Mouse (Mus musculus): ENCODE measurements around the gene Jarid2.

DNA sequence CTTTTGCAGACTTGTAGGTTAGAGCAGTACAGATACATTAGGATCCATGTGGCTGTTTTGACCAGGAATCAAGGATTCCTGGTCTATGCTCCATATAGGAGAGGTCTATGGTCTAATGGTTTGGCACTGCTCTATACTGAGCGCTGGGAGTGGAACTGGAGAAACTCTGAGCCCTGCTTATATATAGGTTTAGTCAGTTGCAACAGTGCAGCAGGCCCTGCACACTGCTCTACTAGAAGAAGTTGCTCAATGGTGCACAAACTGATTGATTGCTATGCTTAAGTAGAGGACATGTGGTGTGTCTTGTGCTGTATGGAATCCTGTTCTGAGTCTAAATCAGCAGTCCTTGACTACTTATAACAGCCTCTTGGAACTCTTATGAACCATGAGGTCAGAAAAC lies 31.5 kb downstream of the Jarid2 start:
- no peak for TF ChIP-seq CTCF (IDR thresholded peaks at IDR 0.05; ENCODE audit: low read depth, low read length)
- TF ChIP-seq EP300 (IDR thresholded peaks at IDR 0.05; ENCODE audit: insufficient read depth, low read depth, low read length) = no peak

Measured in ES-Bruce4 (cell line).